Mouse (Mus musculus): ENCODE data around the gene Stag1. TPM values are rescaled to one million over a fixed set of nuclear protein-coding genes. Genes with fewer than 3 reads are reported as not detected.

Stag1 gene
- total RNA-seq, 2 experiments from 2014 or later = 65.0 to 66.2 TPM

DNA sequence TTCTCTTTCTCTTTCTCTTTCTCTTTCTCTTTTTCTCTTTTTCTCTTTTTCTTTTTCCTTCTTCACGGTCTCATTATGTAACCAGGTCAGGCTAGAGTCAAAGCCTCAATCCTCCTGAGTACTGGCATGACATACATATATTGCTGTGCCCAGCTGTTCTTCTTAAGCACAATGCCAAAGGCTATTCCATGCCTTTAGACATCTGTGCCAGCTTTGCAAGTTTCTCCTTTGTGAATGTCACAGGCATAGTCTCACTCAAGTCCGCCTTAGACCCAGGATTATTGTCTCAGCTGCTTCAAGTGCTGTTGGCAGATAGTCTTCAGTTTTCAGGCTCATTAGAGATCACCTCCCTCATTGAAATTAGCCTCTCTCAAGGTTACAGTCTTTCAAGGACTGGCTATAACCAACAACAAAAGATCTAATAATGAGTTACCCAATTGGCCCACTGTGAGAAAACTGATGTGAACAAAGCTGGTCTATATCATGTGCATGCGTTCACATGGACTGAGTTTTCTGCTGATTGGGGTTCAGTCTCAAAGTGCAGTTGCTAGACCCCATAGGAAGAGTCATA lies 16.0 kb downstream of the Stag1 start:
- intact Hi-C loops (cut with DNase I) = no loop called here
- H3K4me3 ChIP-seq = no peak overlapping the region
- no peak overlapping the region for H3K27ac ChIP-seq
- no peak for TF ChIP-seq CTCF (IDR thresholded peaks at IDR 0.05)
- no peak for DNase-seq (ENCODE audit: extremely low spot score in 1 of 2, low spot score in 2 of 2)

DNA sequence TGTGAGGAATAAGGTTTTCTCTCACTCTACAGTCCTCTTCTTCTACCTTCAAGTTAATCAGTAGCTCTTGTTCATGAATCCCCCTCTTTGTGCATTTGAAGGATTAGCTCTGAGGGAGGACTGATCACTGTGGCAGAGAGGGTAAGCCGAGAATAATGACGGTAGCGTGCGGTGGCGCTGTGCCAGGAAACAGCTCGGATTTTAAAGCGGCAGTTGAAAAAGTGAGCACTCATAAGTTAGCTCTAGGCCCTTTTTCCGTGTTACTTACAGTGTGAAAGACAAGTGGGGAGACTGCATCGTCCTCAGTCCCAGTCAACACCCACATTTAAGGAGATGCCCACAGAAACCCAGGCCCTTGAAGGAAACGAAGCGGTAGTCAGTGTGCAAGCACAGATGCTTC lies 19.3 kb downstream of the Stag1 start:
- DNase-seq (ENCODE audit: extremely low spot score in 1 of 2, low spot score in 2 of 2) = no peak
- Histone ChIP-seq H3K4me3 (no peak overlapping the region), H3K27ac (no peak overlapping the region)
- intact Hi-C loops (cut with DNase I) = no loop called here
- TF ChIP-seq CTCF (IDR thresholded peaks at IDR 0.05) = no peak

GRCm38 (mm10) chr9:100626258-100626657 lies 28.7 kb downstream of the Stag1 start:
- intact Hi-C loops (cut with DNase I) = no loop called here
- no peak overlapping the region for H3K4me3 ChIP-seq
- no peak for DNase-seq (ENCODE audit: extremely low spot score in 1 of 2, low spot score in 2 of 2)
- no peak overlapping the region for H3K27ac ChIP-seq
- TF ChIP-seq CTCF (IDR thresholded peaks at IDR 0.05) = no peak

GRCm38 (mm10) chr9:100640754-100641153 lies 43.2 kb downstream of the Stag1 start:
- Histone ChIP-seq H3K27ac (no peak overlapping the region), H3K4me3 (no peak overlapping the region)
- intact Hi-C loops (cut with DNase I) = loop anchor here (5.0 kb wide), 1 partner anchor 122 kb away; no protein-coding TSS in a partner anchor
- TF ChIP-seq CTCF (IDR thresholded peaks at IDR 0.05) = no peak
- DNase-seq (ENCODE audit: extremely low spot score in 1 of 2, low spot score in 2 of 2) = no peak

DNA sequence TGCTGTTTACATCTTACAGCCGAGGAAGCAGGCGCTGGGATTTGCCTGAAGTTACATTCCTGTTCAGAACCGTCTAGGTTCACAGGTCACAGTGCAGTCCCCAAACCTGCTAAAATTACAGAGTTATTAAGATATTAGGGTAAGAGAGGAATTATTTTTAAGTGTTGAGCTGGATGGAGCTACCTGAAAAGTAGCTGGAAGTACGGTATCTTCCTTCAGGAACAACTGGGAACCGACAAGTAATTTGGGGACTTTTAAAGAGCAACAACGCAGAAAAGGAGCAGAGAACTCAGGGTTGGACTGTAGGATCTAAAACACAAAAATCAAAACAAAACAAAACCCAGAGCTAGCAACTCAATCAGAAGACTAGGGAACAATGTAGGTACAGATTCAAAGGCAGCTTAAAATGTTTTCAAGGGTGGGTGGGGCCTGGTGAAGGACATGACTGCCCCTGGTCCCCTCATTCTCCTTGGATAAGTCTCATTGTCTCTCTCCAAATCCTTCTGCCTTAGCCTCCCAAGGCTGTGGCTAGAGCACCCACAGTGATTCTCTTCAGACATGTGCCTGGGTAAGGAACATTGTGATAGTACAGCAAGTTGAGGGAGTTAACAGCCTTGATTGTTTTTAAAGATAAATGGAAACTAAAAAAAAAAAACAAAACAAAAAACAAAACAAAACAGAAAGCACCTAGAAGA lies 43.9 kb downstream of the Stag1 start:
- no peak for TF ChIP-seq CTCF (IDR thresholded peaks at IDR 0.05)
- intact Hi-C loops (cut with DNase I) = loop anchor here (1.0 to 5.0 kb wide), 5 partner anchors 71 to 431 kb away; partner anchors contain the start of gene Slc35g2
- H3K4me3 ChIP-seq = no peak overlapping the region; the same call in 1 of the 2 replicates
- DNase-seq (ENCODE audit: extremely low spot score in 1 of 2, low spot score in 2 of 2) = no peak
- H3K27ac ChIP-seq = peak overlapping the region; percentile 99

- intact Hi-C loops (cut with DNase I) = loop anchor here (1.0 to 5.0 kb wide), 5 partner anchors 72 to 430 kb away; partner anchors contain the start of gene Slc35g2
- no peak for DNase-seq (ENCODE audit: extremely low spot score in 1 of 2, low spot score in 2 of 2)
- Histone ChIP-seq H3K27ac (peak overlapping the region; percentile 99), H3K4me3 (peak overlapping the region; percentile 96)
- TF ChIP-seq CTCF (IDR thresholded peaks at IDR 0.05) = no peak
These were observed 44.7 kb downstream of the Stag1 start for GRCm38 (mm10) chr9:100642186-100642839.

DNA sequence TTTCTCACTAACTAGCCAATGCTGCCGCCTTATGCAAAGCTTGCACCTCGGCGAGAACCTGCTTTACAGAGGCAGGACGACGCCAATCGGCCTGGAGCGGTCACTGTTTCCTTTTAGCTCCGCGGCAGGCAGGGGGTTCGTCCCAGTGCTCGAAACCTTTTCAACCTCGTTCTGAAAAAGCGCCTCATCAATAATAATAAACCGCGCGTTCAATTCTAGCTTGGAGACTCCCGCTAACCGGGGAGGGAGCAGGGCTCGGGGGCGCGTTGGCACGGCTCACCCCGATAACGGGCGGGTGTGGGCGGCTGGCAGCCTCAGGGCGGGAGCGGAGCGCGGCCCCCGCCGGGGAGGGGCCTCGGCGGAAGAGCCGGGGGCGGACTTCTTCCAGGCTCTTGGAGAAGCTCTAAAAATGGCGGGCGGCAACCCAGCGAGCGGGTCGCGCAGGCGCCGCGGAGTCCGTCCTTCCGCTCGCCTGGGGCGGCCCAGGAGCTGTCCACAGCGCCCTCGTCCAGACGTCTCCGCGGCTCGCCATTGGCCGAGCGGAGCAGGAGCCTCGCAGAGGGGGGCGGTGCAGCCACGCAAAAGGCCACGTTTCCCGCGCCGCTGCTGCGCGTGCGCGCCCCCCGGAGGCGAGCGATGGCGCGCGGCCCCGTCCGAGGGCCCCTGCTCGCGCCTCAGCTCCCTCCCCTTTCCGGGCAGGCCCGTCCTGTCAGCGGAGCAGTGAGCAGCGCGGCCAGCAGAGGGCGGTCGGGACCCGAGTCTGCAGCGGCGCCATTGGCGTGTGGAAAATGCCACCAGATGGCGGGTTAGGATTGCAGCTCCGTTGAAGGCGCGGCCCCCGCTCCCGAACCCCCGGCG lies 45.5 kb downstream of the Stag1 start:
- H3K4me3 ChIP-seq = peak overlapping the region; percentile 96
- intact Hi-C loops (cut with DNase I) = loop anchor here (1.0 to 5.0 kb wide), 8 partner anchors 72 to 512 kb away; partner anchors contain the start of gene Slc35g2
- H3K27ac ChIP-seq = peak overlapping the region; percentile 99
- peak; percentile 100 for TF ChIP-seq CTCF (IDR thresholded peaks at IDR 0.05)
- DNase-seq (ENCODE audit: extremely low spot score in 1 of 2, low spot score in 2 of 2) = peak; percentile 100

GRCm38 (mm10) chr9:100644071-100644771 lies 46.6 kb downstream of the Stag1 start:
- intact Hi-C loops (cut with DNase I) = loop anchor here (2.0 to 5.0 kb wide), 3 partner anchors 118 to 391 kb away; partner anchors contain the start of gene Pccb
- TF ChIP-seq CTCF (IDR thresholded peaks at IDR 0.05) = no peak
- DNase-seq (ENCODE audit: extremely low spot score in 1 of 2, low spot score in 2 of 2) = peak; percentile 56
- H3K27ac ChIP-seq = peak overlapping the region; percentile 93
- peak overlapping the region; percentile 96 for H3K4me3 ChIP-seq

GRCm38 (mm10) chr9:100645026-100645940 lies 47.7 kb downstream of the Stag1 start:
- Histone ChIP-seq H3K4me3 (peak overlapping the region; percentile 96), H3K27ac (no peak overlapping the region; the same call in 1 of the 2 replicates)
- no peak for DNase-seq (ENCODE audit: extremely low spot score in 1 of 2, low spot score in 2 of 2)
- intact Hi-C loops (cut with DNase I) = loop anchor here (2.0 kb wide), 2 partner anchors 272 to 390 kb away; partner anchors contain the start of gene Pccb
- no peak for TF ChIP-seq CTCF (IDR thresholded peaks at IDR 0.05)

DNA sequence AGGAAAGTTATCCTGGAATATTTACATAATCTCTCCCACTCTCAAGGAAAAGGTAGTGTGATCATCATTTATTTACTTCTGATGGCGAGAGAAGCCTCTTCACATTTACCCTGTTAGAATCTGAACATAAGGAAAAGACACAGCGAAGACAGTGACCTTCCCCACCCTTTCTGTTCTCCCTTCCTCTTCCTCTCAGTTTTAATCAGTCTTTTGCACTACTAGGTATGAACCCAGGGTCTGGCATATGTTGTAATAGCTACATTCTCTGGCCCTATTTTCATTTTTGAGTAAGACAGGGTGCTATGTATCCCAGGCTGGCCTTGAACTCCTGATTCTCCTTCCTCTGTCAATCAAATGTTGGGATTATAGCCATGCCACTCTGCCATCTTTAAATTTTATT lies 48.7 kb downstream of the Stag1 start:
- no peak for TF ChIP-seq CTCF (IDR thresholded peaks at IDR 0.05)
- no peak for DNase-seq (ENCODE audit: extremely low spot score in 1 of 2, low spot score in 2 of 2)
- Histone ChIP-seq H3K27ac (no peak overlapping the region), H3K4me3 (no peak overlapping the region)
- intact Hi-C loops (cut with DNase I) = no loop called here
